Mouse (Mus musculus): ENCODE results near the gene Inhbc. TPM values are rescaled to one million over a fixed set of nuclear protein-coding genes. Genes with fewer than 3 reads are reported as not detected.
A peak's percentile ranks its signal among the peaks of the same experiment; 100 is the strongest.

Inhbc gene
- polyA plus RNA-seq (2014; fragmentation: Nextera tagmentation; extraction: Ambion mirVana): 1.1 and 1.4 TPM in 2 replicates

DNA sequence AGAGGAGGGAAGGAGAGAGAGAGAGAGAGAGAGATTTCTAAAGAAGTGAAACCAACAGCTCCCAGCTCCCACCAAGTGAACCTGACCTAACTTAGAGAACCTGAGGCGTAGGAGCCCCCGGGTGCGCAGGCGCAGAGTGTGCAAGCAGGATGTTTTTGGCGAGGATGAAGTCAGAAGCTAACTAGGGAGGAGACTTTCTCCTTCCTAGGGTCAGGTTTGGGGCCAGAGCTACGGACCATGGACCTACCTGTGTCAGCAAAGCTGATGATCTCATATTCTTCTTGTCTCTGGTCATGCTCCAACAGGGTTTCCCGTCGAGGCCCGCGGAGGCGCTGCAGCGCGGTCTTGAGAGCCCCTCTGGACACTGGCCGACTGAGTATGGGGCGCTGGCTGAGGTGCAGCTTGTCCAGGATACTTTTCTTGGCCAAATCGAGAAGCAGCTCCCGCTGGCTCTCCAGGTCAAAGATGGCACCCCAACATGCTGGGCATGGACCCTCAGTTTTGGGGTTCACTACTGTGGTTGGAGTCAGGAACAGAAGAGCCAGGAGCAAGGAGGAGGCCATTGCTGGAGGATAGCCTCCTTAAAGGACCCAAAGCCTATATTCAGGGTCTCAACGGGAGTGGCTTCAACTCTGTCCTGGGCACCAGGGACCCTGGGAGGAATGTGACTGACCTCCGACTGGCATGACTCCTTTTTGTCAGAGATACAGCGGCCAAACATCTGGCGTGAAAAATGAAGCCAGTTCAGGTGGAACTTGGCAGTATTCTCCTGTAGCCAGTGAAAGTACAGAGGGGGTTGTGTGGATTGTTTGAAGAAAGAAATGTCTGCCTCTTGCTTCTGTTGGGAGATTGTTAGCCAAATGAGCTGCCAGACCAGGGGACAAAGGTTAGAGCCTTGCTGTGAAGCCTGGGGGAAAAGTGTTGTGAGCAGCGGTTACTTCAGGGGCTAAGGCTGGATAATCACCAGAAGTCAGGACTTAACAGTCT lies at the start of gene Inhbc:
Gene Inhbc, minus strand, starts transcription at position 598 of the 987 bp plus-strand sequence.
- no peaks in the 10 kb centered on the region for H3K36me3 ChIP-seq (ENCODE audit: control insufficient read depth, insufficient read depth, low read length)
- H3K9ac ChIP-seq (ENCODE audit: low read depth, low read length): no peak within 1 kb of the TSS
- WGBS: 67% methylated on average over 22 of the region's 22 CpGs
- DNase-seq (ENCODE audit: low spot score) (no peak), ATAC-seq (replicated peaks; ENCODE audit: low FRiP score) (no peak)
- H3K4me3 ChIP-seq (ENCODE audit: low read depth, low read length): no peak within 1 kb of the TSS
- H3K4me2 ChIP-seq: no peak within 1 kb of the TSS
- H3K27me3 ChIP-seq (replicated peaks; ENCODE audit: control insufficient read depth, insufficient read depth, low read length): no peaks in the 10 kb centered on the region
- no peaks in the 10 kb centered on the region for H3K4me1 ChIP-seq (replicated peaks; ENCODE audit: control insufficient read depth, insufficient read depth, low read length)
- no peaks in the 10 kb centered on the region for H3K9me3 ChIP-seq (ENCODE audit: control insufficient read depth, low read length)
- H3K27ac ChIP-seq (ENCODE audit: low read depth, low read length): peak within 1 kb of the TSS; percentile 32

DNA sequence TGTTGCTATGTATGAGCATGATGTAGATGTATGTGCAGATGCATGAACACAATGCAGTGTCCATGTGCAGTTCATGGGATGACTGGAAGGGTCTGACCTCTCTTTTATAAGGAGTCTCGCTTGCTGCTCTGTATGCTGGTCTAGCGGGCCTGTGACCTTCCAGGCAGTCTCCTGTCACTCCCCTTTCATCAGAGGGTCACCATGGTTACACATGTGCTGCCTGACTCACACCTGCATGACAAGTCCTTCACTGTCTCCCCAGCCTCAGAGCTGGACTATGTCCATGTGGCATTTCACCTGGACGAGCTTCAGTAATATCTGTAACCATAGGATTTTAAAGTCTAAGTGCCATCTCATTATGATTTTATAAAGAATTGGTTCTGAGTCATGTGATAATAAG lies 43.9 kb upstream of the Inhbc start:
- no peak overlapping the region for H3K4me3 ChIP-seq (ENCODE audit: low read depth, low read length)
- WGBS: 83% methylated on average over 3 of the region's 3 CpGs
- no peaks in the 10 kb centered on the region for H3K27me3 ChIP-seq (replicated peaks; ENCODE audit: control insufficient read depth, insufficient read depth, low read length)
- no peak overlapping the region for H3K4me2 ChIP-seq
- no peak overlapping the region for H3K27ac ChIP-seq (ENCODE audit: low read depth, low read length)
- DNase-seq (ENCODE audit: low spot score) (no peak), ATAC-seq (replicated peaks; ENCODE audit: low FRiP score) (no peak)
- H3K36me3 ChIP-seq (ENCODE audit: control insufficient read depth, insufficient read depth, low read length): no peaks in the 10 kb centered on the region; the same call in 1 of the 2 replicates
- H3K9me3 ChIP-seq (ENCODE audit: control insufficient read depth, low read length): no peaks in the 10 kb centered on the region
- H3K9ac ChIP-seq (ENCODE audit: low read depth, low read length): no peak overlapping the region
- H3K4me1 ChIP-seq (replicated peaks; ENCODE audit: control insufficient read depth, insufficient read depth, low read length): peaks cover 5% of the 10 kb centered on the region

DNA sequence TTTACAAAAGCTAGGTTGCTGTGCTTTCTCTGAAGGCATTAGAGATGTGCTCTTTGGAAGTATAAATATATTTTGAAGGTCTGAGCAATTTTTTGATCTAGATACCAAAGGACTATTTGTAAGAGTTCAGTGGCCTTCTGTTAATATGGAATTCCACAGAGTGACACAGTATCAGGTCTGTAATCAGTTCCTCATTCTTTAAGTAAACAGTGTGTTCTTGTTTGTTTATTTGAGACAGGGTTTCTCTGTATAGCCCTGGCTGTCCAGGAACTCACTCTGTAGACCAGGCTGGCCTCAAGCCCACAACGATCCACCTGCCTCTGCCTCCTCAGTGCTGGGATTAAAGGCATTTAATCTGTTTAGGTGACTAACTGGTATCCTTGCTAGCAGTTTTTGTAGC lies 43.4 kb upstream of the Inhbc start:
- peaks cover 5% of the 10 kb centered on the region for H3K4me1 ChIP-seq (replicated peaks; ENCODE audit: control insufficient read depth, insufficient read depth, low read length)
- H3K27me3 ChIP-seq (replicated peaks; ENCODE audit: control insufficient read depth, insufficient read depth, low read length): no peaks in the 10 kb centered on the region
- 74% methylated on average over 1 of the region's 1 CpGs for WGBS
- ATAC-seq (replicated peaks; ENCODE audit: low FRiP score): no peak
- no peaks in the 10 kb centered on the region for H3K9me3 ChIP-seq (ENCODE audit: control insufficient read depth, low read length)
- H3K4me2 ChIP-seq: no peak overlapping the region
- H3K27ac ChIP-seq (ENCODE audit: low read depth, low read length): no peak overlapping the region
- H3K9ac ChIP-seq (ENCODE audit: low read depth, low read length): no peak overlapping the region
- no peak overlapping the region for H3K4me3 ChIP-seq (ENCODE audit: low read depth, low read length)
- DNase-seq (ENCODE audit: low spot score): no peak
- H3K36me3 ChIP-seq (ENCODE audit: control insufficient read depth, insufficient read depth, low read length): no peaks in the 10 kb centered on the region; the same call in 1 of the 2 replicates

DNA sequence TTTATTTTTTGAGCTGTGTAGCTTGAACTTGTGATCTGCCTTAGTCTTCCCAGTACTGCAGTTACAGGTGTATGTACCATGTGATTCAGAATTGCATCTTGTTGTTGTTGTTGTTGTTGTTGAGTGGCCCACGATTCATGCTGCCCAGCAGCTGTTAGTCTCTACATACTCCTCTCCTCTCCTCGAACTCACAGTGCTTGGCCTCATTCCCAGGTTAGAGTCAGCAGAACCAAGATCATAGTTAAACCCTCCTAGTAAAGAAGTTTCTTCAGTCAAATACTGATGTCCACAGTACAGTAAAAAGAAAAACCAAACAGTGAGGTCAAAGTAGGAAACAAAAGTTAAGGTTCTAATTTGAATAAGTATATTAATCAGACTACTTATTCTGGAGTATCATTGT lies 42.5 kb upstream of the Inhbc start:
- no peak for ATAC-seq (replicated peaks; ENCODE audit: low FRiP score)
- no peak overlapping the region for H3K4me3 ChIP-seq (ENCODE audit: low read depth, low read length)
- H3K9me3 ChIP-seq (ENCODE audit: control insufficient read depth, low read length): no peaks in the 10 kb centered on the region
- no peaks in the 10 kb centered on the region for H3K27me3 ChIP-seq (replicated peaks; ENCODE audit: control insufficient read depth, insufficient read depth, low read length)
- H3K4me2 ChIP-seq: no peak overlapping the region
- DNase-seq (ENCODE audit: low spot score): no peak
- no peaks in the 10 kb centered on the region; the same call in 1 of the 2 replicates for H3K36me3 ChIP-seq (ENCODE audit: control insufficient read depth, insufficient read depth, low read length)
- H3K4me1 ChIP-seq (replicated peaks; ENCODE audit: control insufficient read depth, insufficient read depth, low read length): peaks cover 5% of the 10 kb centered on the region
- H3K9ac ChIP-seq (ENCODE audit: low read depth, low read length): no peak overlapping the region
- H3K27ac ChIP-seq (ENCODE audit: low read depth, low read length): no peak overlapping the region
- WGBS: 87% methylated on average over 2 of the region's 2 CpGs

GRCm38 (mm10) chr10:127412101-127412500 lies 41.9 kb upstream of the Inhbc start:
- Histone ChIP-seq H3K27me3 (replicated peaks; ENCODE audit: control insufficient read depth, insufficient read depth, low read length) (no peaks in the 10 kb centered on the region), H3K9me3 (ENCODE audit: control insufficient read depth, low read length) (no peaks in the 10 kb centered on the region), H3K9ac (ENCODE audit: low read depth, low read length) (no peak overlapping the region), H3K4me2 (no peak overlapping the region), H3K4me3 (ENCODE audit: low read depth, low read length) (no peak overlapping the region), H3K4me1 (replicated peaks; ENCODE audit: control insufficient read depth, insufficient read depth, low read length) (peaks cover 5% of the 10 kb centered on the region), H3K27ac (ENCODE audit: low read depth, low read length) (no peak overlapping the region), H3K36me3 (ENCODE audit: control insufficient read depth, insufficient read depth, low read length) (no peaks in the 10 kb centered on the region; the same call in 1 of the 2 replicates)
- WGBS: 58% methylated on average over 5 of the region's 5 CpGs
- ATAC-seq (replicated peaks; ENCODE audit: low FRiP score) (no peak), DNase-seq (ENCODE audit: low spot score) (no peak)

DNA sequence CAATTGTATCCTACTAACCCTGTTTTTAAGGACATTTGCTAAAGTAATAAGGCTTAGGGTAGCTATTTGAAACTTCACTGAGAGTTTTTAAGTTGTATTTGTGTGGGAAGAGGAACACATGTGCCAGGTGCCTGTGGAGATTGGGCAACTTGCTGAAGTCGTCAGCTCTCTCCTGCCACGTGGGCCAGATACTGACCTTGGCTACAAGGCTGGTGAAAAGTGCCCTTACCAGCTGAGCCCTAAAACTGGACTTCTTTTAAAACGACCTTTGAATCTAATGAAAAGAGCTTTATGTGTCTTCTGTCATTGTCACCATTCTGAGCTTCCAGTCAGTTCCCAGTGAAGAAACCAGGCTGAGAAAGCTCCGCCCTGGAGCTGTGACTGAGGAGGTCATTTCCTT lies 37.2 kb upstream of the Inhbc start:
- no peaks in the 10 kb centered on the region for H3K9me3 ChIP-seq (ENCODE audit: control insufficient read depth, low read length)
- 62% methylated on average over 4 of the region's 4 CpGs for WGBS
- H3K27ac ChIP-seq (ENCODE audit: low read depth, low read length): no peak overlapping the region
- H3K36me3 ChIP-seq (ENCODE audit: control insufficient read depth, insufficient read depth, low read length): no peaks in the 10 kb centered on the region; the same call in 1 of the 2 replicates
- DNase-seq (ENCODE audit: low spot score): no peak
- ATAC-seq (replicated peaks; ENCODE audit: low FRiP score): no peak
- H3K4me2 ChIP-seq: no peak overlapping the region
- no peak overlapping the region for H3K4me3 ChIP-seq (ENCODE audit: low read depth, low read length)
- H3K4me1 ChIP-seq (replicated peaks; ENCODE audit: control insufficient read depth, insufficient read depth, low read length): peaks cover 2% of the 10 kb centered on the region; the same call in 1 of the 2 replicates
- no peaks in the 10 kb centered on the region for H3K27me3 ChIP-seq (replicated peaks; ENCODE audit: control insufficient read depth, insufficient read depth, low read length)
- H3K9ac ChIP-seq (ENCODE audit: low read depth, low read length): no peak overlapping the region

DNA sequence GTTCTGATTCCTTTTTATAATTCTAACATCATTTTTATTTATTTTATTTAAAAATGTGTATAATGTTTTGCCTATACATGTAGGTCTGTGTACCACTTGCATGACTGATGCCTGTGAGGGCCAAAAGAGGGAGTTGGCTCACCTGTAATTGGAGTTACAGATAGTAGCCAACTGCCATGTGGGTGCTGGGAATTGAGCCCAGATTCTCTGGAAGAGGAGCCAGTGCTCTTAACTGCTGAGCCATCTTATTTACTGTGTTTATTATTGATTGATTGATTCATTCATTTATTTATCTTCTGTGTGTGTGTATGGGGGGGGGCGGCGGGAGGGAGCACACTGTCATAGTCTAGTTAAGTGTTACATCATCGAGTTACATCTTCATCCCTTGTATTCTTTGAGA lies 34.5 kb upstream of the Inhbc start:
- Histone ChIP-seq H3K27ac (ENCODE audit: low read depth, low read length) (no peak overlapping the region), H3K36me3 (ENCODE audit: control insufficient read depth, insufficient read depth, low read length) (peaks cover 13% of the 10 kb centered on the region), H3K9ac (ENCODE audit: low read depth, low read length) (no peak overlapping the region), H3K4me2 (no peak overlapping the region), H3K4me1 (replicated peaks; ENCODE audit: control insufficient read depth, insufficient read depth, low read length) (no peaks in the 10 kb centered on the region), H3K9me3 (ENCODE audit: control insufficient read depth, low read length) (no peaks in the 10 kb centered on the region), H3K27me3 (replicated peaks; ENCODE audit: control insufficient read depth, insufficient read depth, low read length) (no peaks in the 10 kb centered on the region), H3K4me3 (ENCODE audit: low read depth, low read length) (no peak overlapping the region)
- 91% methylated on average over 3 of the region's 3 CpGs for WGBS
- ATAC-seq (replicated peaks; ENCODE audit: low FRiP score) (no peak), DNase-seq (ENCODE audit: low spot score) (no peak)

DNA sequence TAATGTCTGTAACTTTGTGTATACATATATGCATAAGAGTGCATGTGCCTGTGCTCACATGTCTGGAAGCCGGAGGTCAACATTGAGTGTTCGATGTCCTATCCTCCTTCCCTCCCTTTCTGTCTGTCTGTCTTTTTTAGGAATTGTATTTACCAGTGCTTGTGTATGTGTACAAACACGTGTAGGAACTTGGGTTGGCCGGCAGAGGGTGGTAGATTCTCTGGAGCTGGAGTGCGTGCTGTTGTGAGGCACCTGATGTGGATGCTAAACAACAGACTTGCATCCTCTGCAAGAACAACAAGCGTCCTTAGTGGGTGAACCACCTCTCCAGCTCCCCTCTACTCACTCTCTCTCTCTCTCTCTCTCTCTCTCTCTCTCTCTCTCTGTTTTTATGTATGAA lies 21.5 kb upstream of the Inhbc start:
- no peaks in the 10 kb centered on the region for H3K9me3 ChIP-seq (ENCODE audit: control insufficient read depth, low read length)
- H3K36me3 ChIP-seq (ENCODE audit: control insufficient read depth, insufficient read depth, low read length): peaks cover 8% of the 10 kb centered on the region; the same call in 1 of the 2 replicates
- no peak overlapping the region for H3K9ac ChIP-seq (ENCODE audit: low read depth, low read length)
- H3K27ac ChIP-seq (ENCODE audit: low read depth, low read length): no peak overlapping the region
- no peak for DNase-seq (ENCODE audit: low spot score)
- no peak for ATAC-seq (replicated peaks; ENCODE audit: low FRiP score)
- H3K4me2 ChIP-seq: no peak overlapping the region
- 81% methylated on average over 6 of the region's 6 CpGs for WGBS
- no peaks in the 10 kb centered on the region for H3K27me3 ChIP-seq (replicated peaks; ENCODE audit: control insufficient read depth, insufficient read depth, low read length)
- no peak overlapping the region for H3K4me3 ChIP-seq (ENCODE audit: low read depth, low read length)
- H3K4me1 ChIP-seq (replicated peaks; ENCODE audit: control insufficient read depth, insufficient read depth, low read length): no peaks in the 10 kb centered on the region

Data from liver, embryonic 11.5 days (tissue).